Mouse (Mus musculus) bone marrow macrophage, adult 2 months (primary cell): ENCODE data around the gene Txnip.

Experiments
- CTCF ChIP-seq: IDR thresholded peaks from 2 replicates; pipeline ENCODE4 v1.5.1; 2012; ENCODE audit warnings: low read depth, mild to moderate bottlenecking, low read length, moderate library complexity
- POLR2A ChIP-seq: IDR thresholded peaks from 2 replicates; pipeline ENCODE4 v1.6.1; 2012; ENCODE audit warnings: mild to moderate bottlenecking, low read depth, low read length, borderline replicate concordance

DNA sequence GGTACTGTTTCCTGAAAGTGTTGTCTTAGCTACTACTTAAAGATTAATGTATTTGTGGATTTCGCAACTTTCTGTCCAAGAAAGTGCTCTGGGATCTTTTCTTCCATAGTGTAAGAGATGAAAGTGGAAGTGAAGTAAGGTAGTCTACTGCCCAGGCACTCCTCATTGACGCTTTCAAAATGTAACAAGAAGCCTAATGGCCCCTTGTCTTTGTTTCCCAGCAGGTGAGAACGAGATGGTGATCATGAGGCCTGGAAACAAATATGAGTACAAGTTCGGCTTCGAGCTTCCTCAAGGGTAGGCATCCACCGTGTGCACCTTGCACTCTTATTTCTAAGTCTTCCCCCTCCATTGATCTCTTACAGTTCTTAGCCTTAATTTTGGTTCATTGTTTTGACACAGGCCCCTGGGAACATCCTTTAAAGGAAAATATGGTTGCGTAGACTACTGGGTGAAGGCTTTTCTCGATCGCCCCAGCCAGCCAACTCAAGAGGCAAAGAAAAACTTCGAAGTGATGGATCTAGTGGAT lies 975 bp downstream of the Txnip start:
- TF ChIP-seq CTCF: no peak
- no peak for TF ChIP-seq POLR2A
